Mouse (Mus musculus): ENCODE results near the gene Adnp.

- TF ChIP-seq CTCF (IDR thresholded peaks at IDR 0.05; ENCODE audit: low read depth) = peak; percentile 94
- TF ChIP-seq EP300 (IDR thresholded peaks at IDR 0.05; ENCODE audit: low read depth) = no peak
Observed at GRCm38 (mm10) chr2:168250270-168250669, 43.4 kb upstream of the Adnp start.
